Mouse (Mus musculus) forebrain, embryonic 13.5 days (tissue): ENCODE measurements around the gene Scube1. TPM values are rescaled to one million over a fixed set of nuclear protein-coding genes. Genes with fewer than 3 reads are reported as not detected.

ENCODE experiments used
- ATAC-seq: fragments of 200-750 bp; cut with Nextera tagmentation; 2 replicates; pipeline ENCODE4 v1.8.0; 2017
- H3K27ac ChIP-seq: fragments of 300-500 bp; sonication (generic); 2 replicates; pipeline ENCODE4 v1.5.1; 2015; ENCODE audit warnings: inconsistent platforms, mild to moderate bottlenecking, moderate library complexity
- H3K27me3 ChIP-seq: fragments of 300-500 bp; sonication (generic); 2 replicates; pipeline ENCODE4 v1.6.1; 2015; ENCODE audit warnings: mild to moderate bottlenecking, inconsistent platforms
- H3K36me3 ChIP-seq: fragments of 300-500 bp; sonication (generic); 2 replicates; pipeline ENCODE4 v1.6.1; 2015; ENCODE audit warnings: mild to moderate bottlenecking, inconsistent platforms; ENCODE audit not compliant: poor library complexity, severe bottlenecking
- H3K4me1 ChIP-seq: fragments of 300-500 bp; sonication (generic); 2 replicates; pipeline ENCODE4 v1.6.1; 2015; ENCODE audit warnings: inconsistent platforms
- H3K4me2 ChIP-seq: fragments of 300-500 bp; sonication (generic); 2 replicates; pipeline ENCODE4 v1.6.1; 2015; ENCODE audit warnings: inconsistent platforms, mild to moderate bottlenecking, moderate library complexity
- H3K4me3 ChIP-seq: fragments of 300-500 bp; sonication (generic); 2 replicates; pipeline ENCODE4 v1.5.1; 2015; ENCODE audit warnings: mild to moderate bottlenecking, inconsistent platforms
- H3K9ac ChIP-seq: fragments of 300-500 bp; sonication (generic); 2 replicates; pipeline ENCODE4 v1.6.1; 2015; ENCODE audit warnings: mild to moderate bottlenecking, inconsistent platforms
- H3K9me3 ChIP-seq: fragments of 300-500 bp; sonication (generic); replicated peaks from 2 replicates; pipeline ENCODE4 v1.6.1; 2016; ENCODE audit warnings: inconsistent platforms
- WGBS: fragments of 180-500 bp; shearing (Covaris S2); methylation state at CpG from one replicate; pipeline ENCODE4 v1.1.7; 2015; 5-methylcytosine and 5-hydroxymethylcytosine counted together
- polyA plus RNA-seq: library from polyadenylated mRNA; unstranded; fragments of >200 nt; fragmentation: Nextera tagmentation; extraction: Ambion mirVana; gene quantifications from 2 replicates; pipeline ENCODE4 v1.2.1, GENCODE M21; 2015

Gene Scube1
- polyA plus RNA-seq, 1 experiment from 2014 or later, result 10.7 TPM

GRCm38 (mm10) chr15:83742018-83742417 lies 17.2 kb upstream of the Scube1 start:
- no peak for ATAC-seq
- Histone ChIP-seq H3K9me3 (no peaks in the 10 kb centered on the region), H3K4me2 (no peak overlapping the region), H3K27me3 (0 out of 2 replicates have a peak, but pooled peaks cover 3% of the 10 kb centered on the region), H3K9ac (no peak overlapping the region), H3K27ac (no peak overlapping the region), H3K36me3 (no peaks in the 10 kb centered on the region), H3K4me1 (peaks cover 13% of the 10 kb centered on the region), H3K4me3 (no peak overlapping the region)
- WGBS, result 81% methylated on average over 1 of the region's 1 CpGs

GRCm38 (mm10) chr15:83740676-83741422 lies 16.0 kb upstream of the Scube1 start:
- no peak overlapping the region; the same call in 1 of the 2 replicates for H3K27ac ChIP-seq
- no peaks in the 10 kb centered on the region for H3K36me3 ChIP-seq
- H3K27me3 ChIP-seq, result peaks cover 3% of the 10 kb centered on the region; the same call in 1 of the 2 replicates
- H3K9ac ChIP-seq, result no peak overlapping the region
- H3K4me1 ChIP-seq, result peaks cover 13% of the 10 kb centered on the region
- no peaks in the 10 kb centered on the region for H3K9me3 ChIP-seq
- no peak for ATAC-seq
- H3K4me3 ChIP-seq, result no peak overlapping the region
- WGBS, result 23% methylated on average over 21 of the region's 21 CpGs
- H3K4me2 ChIP-seq, result peak overlapping the region; percentile 16; the same call in 1 of the 2 replicates

- no peak overlapping the region for H3K4me3 ChIP-seq
- no peak for ATAC-seq
- H3K9me3 ChIP-seq, result no peaks in the 10 kb centered on the region
- 6% methylated on average over 3 of the region's 3 CpGs for WGBS
- no peaks in the 10 kb centered on the region for H3K36me3 ChIP-seq
- H3K27ac ChIP-seq, result no peak overlapping the region
- H3K27me3 ChIP-seq, result peaks cover 26% of the 10 kb centered on the region
- H3K4me1 ChIP-seq, result peaks cover 29% of the 10 kb centered on the region
- H3K4me2 ChIP-seq, result no peak overlapping the region
- H3K9ac ChIP-seq, result no peak overlapping the region
These were observed 2.8 kb upstream of the Scube1 start for GRCm38 (mm10) chr15:83727626-83728025.

- Histone ChIP-seq H3K36me3 (0 out of 2 replicates have a peak, but pooled peaks cover 3% of the 10 kb centered on the region), H3K4me1 (peaks cover 29% of the 10 kb centered on the region), H3K4me2 (no peak overlapping the region), H3K9ac (no peak overlapping the region), H3K27me3 (peaks cover 29% of the 10 kb centered on the region), H3K27ac (no peak overlapping the region), H3K4me3 (no peak overlapping the region), H3K9me3 (no peaks in the 10 kb centered on the region)
- 84% methylated on average over 5 of the region's 5 CpGs for WGBS
- no peak for ATAC-seq
These were observed 1.9 kb upstream of the Scube1 start for GRCm38 (mm10) chr15:83726741-83727140.

- 0 out of 2 replicates have a peak overlapping the region, but pooled peaks have one; percentile 72 for H3K4me3 ChIP-seq
These were observed 857 bp upstream of the Scube1 start for GRCm38 (mm10) chr15:83725556-83726200.

GRCm38 (mm10) chr15:83724160-83724885 lies 498 bp downstream of the Scube1 start:
- H3K9me3 ChIP-seq, result no peaks in the 10 kb centered on the region
- H3K9ac ChIP-seq, result peak overlapping the region; percentile 73
- peak overlapping the region; percentile 85 for H3K4me2 ChIP-seq
- WGBS, result under 1% methylated on average over 60 of the region's 61 CpGs
- ATAC-seq, result no peak; the same call in 1 of the 2 replicates
- H3K27me3 ChIP-seq, result peaks cover 24% of the 10 kb centered on the region
- H3K4me1 ChIP-seq, result peaks cover 29% of the 10 kb centered on the region
- peak overlapping the region; percentile 72 for H3K4me3 ChIP-seq
- H3K36me3 ChIP-seq, result peaks cover 9% of the 10 kb centered on the region; the same call in 1 of the 2 replicates
- peak overlapping the region; percentile 36 for H3K27ac ChIP-seq

More at GRCm38 (mm10) chr15:83725556-83726200, 857 bp upstream of the Scube1 start:
- Histone ChIP-seq H3K27ac (no peak overlapping the region), H3K4me2 (peak overlapping the region; percentile 85), H3K36me3 (peaks cover 9% of the 10 kb centered on the region; the same call in 1 of the 2 replicates), H3K27me3 (peaks cover 25% of the 10 kb centered on the region), H3K9me3 (no peaks in the 10 kb centered on the region), H3K9ac (peak overlapping the region; percentile 73; the same call in 1 of the 2 replicates), H3K4me1 (peaks cover 29% of the 10 kb centered on the region)
- ATAC-seq, result no peak
- 11% methylated on average over 28 of the region's 28 CpGs for WGBS

GRCm38 (mm10) chr15:83715582-83716228 lies 9.1 kb downstream of the Scube1 start:
- H3K9me3 ChIP-seq, result no peaks in the 10 kb centered on the region
- WGBS, result 16% methylated on average over 6 of the region's 6 CpGs
- H3K4me2 ChIP-seq, result no peak overlapping the region
- H3K36me3 ChIP-seq, result peaks cover 11% of the 10 kb centered on the region; the same call in 1 of the 2 replicates
- no peak; the same call in 1 of the 2 replicates for ATAC-seq
- no peak overlapping the region for H3K9ac ChIP-seq
- peaks cover 32% of the 10 kb centered on the region for H3K27me3 ChIP-seq
- H3K4me3 ChIP-seq, result no peak overlapping the region
- peaks cover 24% of the 10 kb centered on the region for H3K4me1 ChIP-seq
- no peak overlapping the region for H3K27ac ChIP-seq

GRCm38 (mm10) chr15:83712798-83713197 lies 12.0 kb downstream of the Scube1 start:
- ATAC-seq, result no peak

GRCm38 (mm10) chr15:83712361-83712760 lies 12.5 kb downstream of the Scube1 start:
- WGBS, result 93% methylated on average over 5 of the region's 5 CpGs
- ATAC-seq, result no peak
- no peaks in the 10 kb centered on the region for H3K36me3 ChIP-seq
- no peak overlapping the region for H3K9ac ChIP-seq
- no peak overlapping the region for H3K4me3 ChIP-seq
- no peak overlapping the region for H3K27ac ChIP-seq
- H3K27me3 ChIP-seq, result peaks cover 38% of the 10 kb centered on the region
- H3K4me1 ChIP-seq, result peaks cover 35% of the 10 kb centered on the region
- no peaks in the 10 kb centered on the region for H3K9me3 ChIP-seq
- H3K4me2 ChIP-seq, result no peak overlapping the region

More at GRCm38 (mm10) chr15:83712798-83713197, 12.0 kb downstream of the Scube1 start:
- Histone ChIP-seq H3K9ac (no peak overlapping the region), H3K4me2 (no peak overlapping the region), H3K4me3 (no peak overlapping the region), H3K27me3 (peaks cover 38% of the 10 kb centered on the region), H3K4me1 (peaks cover 35% of the 10 kb centered on the region), H3K9me3 (no peaks in the 10 kb centered on the region), H3K27ac (no peak overlapping the region), H3K36me3 (no peaks in the 10 kb centered on the region; the same call in 1 of the 2 replicates)
- WGBS, result 83% methylated on average over 10 of the region's 10 CpGs

GRCm38 (mm10) chr15:83709889-83710774 lies 14.7 kb downstream of the Scube1 start:
- Histone ChIP-seq H3K4me3 (no peak overlapping the region), H3K9me3 (no peaks in the 10 kb centered on the region), H3K27ac (no peak overlapping the region), H3K36me3 (no peaks in the 10 kb centered on the region), H3K27me3 (peaks cover 38% of the 10 kb centered on the region), H3K4me2 (no peak overlapping the region), H3K9ac (no peak overlapping the region), H3K4me1 (peaks cover 41% of the 10 kb centered on the region)
- WGBS, result 7% methylated on average over 23 of the region's 23 CpGs
- ATAC-seq, result no peak
